21 mouse cellular contexts compared by ENCODE assay signal in genomic region chr7:45111940-45112339, GRCm38 (mm10). TPM values are rescaled to one million over a fixed set of nuclear protein-coding genes. Genes with fewer than 3 reads are reported as not detected.
DNase-seq lines count a peak whose midpoint lies in the region; ATAC-seq and TF ChIP-seq lines count a peak whose summit lies in the region.
"Had no signal": no experiment of that assay in that cellular context is flagged by ENCODE, and none has a peak within 500 bp of the region (broad histone marks: within the 10 kb centered on the region; RNA-seq: fewer than 3 reads in every experiment).

No protein-coding gene starts in this region.

- DNase-seq in adrenal gland, postnatal 14 days = peak; percentile 2
- no peak for DNase-seq in adrenal gland, postnatal 36 days
- DNase-seq in 3134 (ENCODE audit: extremely low read depth, insufficient read length, low spot score) (peak; percentile 45), ES-E14 (ENCODE audit: low read depth, low spot score) (peak; percentile 61)
- DNase-seq in left cerebral cortex, adult 18-20 months (ENCODE audit: low spot score in 2 of 2) = no peak
- no peak for DNase-seq in adrenal gland, adult (ENCODE audit: inconsistent age in 2 of 2, low spot score in 1 of 2)
- DNase-seq: adrenal gland, postnatal 10 days; cerebellum, adult 18-20 months; cerebellum, adult 9-11 months; cerebellum, postnatal 36 days; forebrain, postnatal 0 days; gastrocnemius, postnatal 14 days; heart, postnatal 36 days; kidney, adult 18-20 months had no signal

- H3K36me3 ChIP-seq in ES-E14 (ENCODE audit: control insufficient read depth, insufficient read depth, low read length, poor library complexity, severe bottlenecking) = no peaks in the 10 kb centered on the region
- H3K36me3 ChIP-seq in intestine, postnatal 0 days (ENCODE audit: control insufficient read depth, insufficient read depth) = no peaks in the 10 kb centered on the region
- H3K36me3 ChIP-seq: embryonic facial prominence, embryonic 10.5 days; heart, embryonic 13.5 days had no signal

- H3K27ac ChIP-seq in ES-E14 (ENCODE audit: insufficient read depth, low read depth, low read length, poor library complexity, severe bottlenecking) = peak overlapping the region; percentile 64; the same call in 1 of the 2 replicates
- H3K27ac ChIP-seq in intestine, postnatal 0 days (ENCODE audit: low read depth, low read length) = peak overlapping the region; percentile 61
- H3K27ac ChIP-seq: embryonic facial prominence, embryonic 10.5 days; forebrain, embryonic 13.5 days; heart, embryonic 13.5 days; hindbrain, embryonic 15.5 days had no signal

- TF ChIP-seq CTCF in intestine, postnatal 0 days (IDR thresholded peaks at IDR 0.05; ENCODE audit: low read depth) = no peak

- H3K9me3 ChIP-seq in ES-E14 (ENCODE audit: control insufficient read depth, insufficient read depth, low read depth, low read length) = no peaks in the 10 kb centered on the region
- no peaks in the 10 kb centered on the region for H3K9me3 ChIP-seq in intestine, postnatal 0 days (ENCODE audit: control insufficient read depth)
- H3K9me3 ChIP-seq: embryonic facial prominence, embryonic 10.5 days; forebrain, embryonic 13.5 days; heart, embryonic 13.5 days; hindbrain, embryonic 15.5 days had no signal

- H3K4me2 ChIP-seq in intestine, postnatal 0 days (replicated peaks; ENCODE audit: low read depth) = no peak overlapping the region
- H3K4me2 ChIP-seq: forebrain, embryonic 13.5 days; heart, embryonic 13.5 days; hindbrain, embryonic 15.5 days had no signal

- ATAC-seq in intestine, postnatal 0 days = no peak
- ATAC-seq: forebrain, embryonic 13.5 days; forebrain, postnatal 0 days; Patski had no signal

- in situ Hi-C loops in ES-E14 (cut with MboI; ENCODE audit: low sequenced_read_pairs in 2 of 2, unreplicated experiment in 2 of 2) = no loop called here

- no peak overlapping the region for H3K9ac ChIP-seq in ES-E14 (ENCODE audit: insufficient read depth, low read depth, low read length, poor library complexity, severe bottlenecking)
- no peak overlapping the region for H3K9ac ChIP-seq in intestine, postnatal 0 days (ENCODE audit: low read depth, low read length)
- H3K9ac ChIP-seq: forebrain, embryonic 13.5 days; forebrain, postnatal 0 days; heart, embryonic 13.5 days; hindbrain, embryonic 15.5 days had no signal

- H3K4me3 ChIP-seq in ES-E14 (ENCODE audit: insufficient read depth in 1 of 2, low read depth in 1 of 2, low read length in 2 of 2, poor library complexity in 1 of 2, severe bottlenecking in 1 of 2) = no peak overlapping the region
- no peak overlapping the region for H3K4me3 ChIP-seq in intestine, postnatal 0 days (ENCODE audit: low read depth, low read length)
- H3K4me3 ChIP-seq: embryonic facial prominence, embryonic 10.5 days; forebrain, embryonic 13.5 days; heart, embryonic 13.5 days; hindbrain, embryonic 15.5 days had no signal

- WGBS in intestine, postnatal 0 days = 60% methylated on average over 2 of the region's 2 CpGs

- no peaks in the 10 kb centered on the region for H3K27me3 ChIP-seq in intestine, postnatal 0 days (replicated peaks; ENCODE audit: control insufficient read depth, insufficient read depth, low read length)
- H3K27me3 ChIP-seq: forebrain, embryonic 13.5 days; heart, embryonic 13.5 days; hindbrain, embryonic 15.5 days; Patski had no signal

- H3K4me1 ChIP-seq in ES-E14 (ENCODE audit: control insufficient read depth in 2 of 2, insufficient read depth in 2 of 2, low read length in 2 of 2, poor library complexity in 1 of 2) = peaks cover 1 to 22% of the 10 kb centered on the region in 2 experiments; a peak in 2 of 4 replicates
- no peaks in the 10 kb centered on the region for H3K4me1 ChIP-seq in intestine, postnatal 0 days (replicated peaks; ENCODE audit: control insufficient read depth, insufficient read depth, low read length)
- H3K4me1 ChIP-seq: forebrain, embryonic 13.5 days; hindbrain, embryonic 15.5 days had no signal

TF ChIP-seq in ES-E14, 5 proteins besides CTCF, POLR2A, EP300 and RAD21:
- TF ChIP-seq HCFC1 (IDR thresholded peaks at IDR 0.05; ENCODE audit: borderline replicate concordance, insufficient read depth, low read length) (no peak), CHD2 (IDR thresholded peaks at IDR 0.05; ENCODE audit: low read depth, low read length) (no peak), ZNF384 (IDR thresholded peaks at IDR 0.05; ENCODE audit: low read depth, low read length) (no peak), MAFK (IDR thresholded peaks at IDR 0.05; ENCODE audit: insufficient read depth, low read depth, low read length) (no peak), ZC3H11A (IDR thresholded peaks at IDR 0.05; ENCODE audit: borderline replicate concordance, low read depth, low read length) (no peak)

RNA-seq across cellular contexts. Expression of gene Fcgrt, which starts 8.3 kb away (rescaled TPM):
- 138 and 152 TPM in 2 replicates for total RNA-seq in adrenal gland, postnatal 14 days (2021)
- 100 to 1,000 TPM; 116 to 138 TPM for total RNA-seq in adrenal gland, postnatal 36 days (2021)
- total RNA-seq in ES-E14 (2012; rRNA removed) = 10.6 and 15.1 TPM in 2 replicates
- 2,929 and 3,267 TPM in 2 replicates for polyA plus RNA-seq in intestine, postnatal 0 days (2015; fragmentation: Nextera tagmentation; extraction: Ambion mirVana)
- total RNA-seq in left cerebral cortex, adult 18-20 months (2021) = 10 to 100 TPM; 19.6 to 20.1 TPM

RNA-seq across cellular contexts. Expression of gene Rps11, which starts 12.3 kb away (rescaled TPM):
- total RNA-seq in adrenal gland, postnatal 14 days (2021) = 1,189 and 1,386 TPM in 2 replicates
- total RNA-seq in adrenal gland, postnatal 36 days (2021) = 1,000 to 10,000 TPM; 1,231 to 1,372 TPM
- 1,746 and 1,854 TPM in 2 replicates for total RNA-seq in ES-E14 (2012; rRNA removed)
- 1,691 and 1,755 TPM in 2 replicates for polyA plus RNA-seq in intestine, postnatal 0 days (2015; fragmentation: Nextera tagmentation; extraction: Ambion mirVana)
- total RNA-seq in left cerebral cortex, adult 18-20 months (2021) = 100 to 1,000 TPM; 474 to 479 TPM

RNA-seq across cellular contexts. Expression of gene Rpl13a, which starts 16.6 kb away (rescaled TPM):
- total RNA-seq in adrenal gland, postnatal 14 days (2021) = 1,693 and 2,079 TPM in 2 replicates
- total RNA-seq in adrenal gland, postnatal 36 days (2021) = 1,000 to 10,000 TPM; 1,621 to 1,757 TPM
- 3,971 and 5,136 TPM in 2 replicates for total RNA-seq in ES-E14 (2012; rRNA removed)
- polyA plus RNA-seq in intestine, postnatal 0 days (2015; fragmentation: Nextera tagmentation; extraction: Ambion mirVana) = 1,616 and 1,752 TPM in 2 replicates
- total RNA-seq in left cerebral cortex, adult 18-20 months (2021) = 100 to 1,000 TPM; 712 to 811 TPM

RNA-seq across cellular contexts. Expression of gene Rcn3, which starts 19.9 kb away (rescaled TPM):
- 38.2 and 39.1 TPM in 2 replicates for total RNA-seq in adrenal gland, postnatal 14 days (2021)
- 10 to 100 TPM; 32.2 to 38.3 TPM for total RNA-seq in adrenal gland, postnatal 36 days (2021)
- 137 and 207 TPM in 2 replicates for total RNA-seq in ES-E14 (2012; rRNA removed)
- 81.8 and 85.6 TPM in 2 replicates for polyA plus RNA-seq in intestine, postnatal 0 days (2015; fragmentation: Nextera tagmentation; extraction: Ambion mirVana)
- total RNA-seq in left cerebral cortex, adult 18-20 months (2021) = 1 to 10 TPM; 5.9 to 6.0 TPM

RNA-seq across cellular contexts. Expression of gene Gm45713, which starts 24.1 kb away (rescaled TPM):
- not detected in 2 replicates for total RNA-seq in adrenal gland, postnatal 14 days (2021)
- not detected for total RNA-seq in adrenal gland, postnatal 36 days (2021)
- total RNA-seq in ES-E14 (2012; rRNA removed) = 0.36 and 0.90 TPM in 2 replicates
- 0.70 and 0.82 TPM in 2 replicates for polyA plus RNA-seq in intestine, postnatal 0 days (2015; fragmentation: Nextera tagmentation; extraction: Ambion mirVana)
- total RNA-seq in left cerebral cortex, adult 18-20 months (2021) = not detected
- total RNA-seq: adrenal gland, postnatal 10 days; forebrain, postnatal 0 days; gastrocnemius, postnatal 14 days; heart, postnatal 36 days had no signal
- polyA plus RNA-seq: embryonic facial prominence, embryonic 10.5 days; forebrain, postnatal 0 days; hindbrain, embryonic 11.5 days; hindbrain, embryonic 15.5 days; Patski had no signal

Comparison
In these comparisons a context has a peak if more than half of its experiments do, and no peak if none do; other contexts are left out.
1. DNase-seq: peak in adrenal gland, postnatal 14 days (single experiment), 3134 (single experiment) and ES-E14 (single experiment); none in adrenal gland, postnatal 36 days (0 of 2), left cerebral cortex, adult 18-20 months (0 of 2) and adrenal gland, adult (0 of 2).